Mouse (Mus musculus): ENCODE measurements around the gene Gins2. TPM values are rescaled to one million over a fixed set of nuclear protein-coding genes. Genes with fewer than 3 reads are reported as not detected.

The Gins2 gene
- polyA plus RNA-seq, 1 experiment from 2014 or later, result 94.8 TPM

- no peak overlapping the region for H3K4me2 ChIP-seq (replicated peaks; ENCODE audit: low read depth, low read length)
- 79% methylated on average over 10 of the region's 10 CpGs for WGBS
- H3K9ac ChIP-seq (ENCODE audit: low read depth, low read length), result no peak overlapping the region
- no peaks in the 10 kb centered on the region for H3K27me3 ChIP-seq (ENCODE audit: control insufficient read depth, insufficient read depth, low read length)
- H3K4me1 ChIP-seq (replicated peaks; ENCODE audit: control insufficient read depth, insufficient read depth, low read length), result peaks cover 5% of the 10 kb centered on the region; the same call in 1 of the 2 replicates
- H3K27ac ChIP-seq (ENCODE audit: low read depth, low read length), result no peak overlapping the region
- ATAC-seq (ENCODE audit: low FRiP score) (no peak), DNase-seq (ENCODE audit: low spot score) (no peak)
- H3K4me3 ChIP-seq (ENCODE audit: low read depth, low read length), result no peak overlapping the region
- H3K36me3 ChIP-seq (ENCODE audit: control insufficient read depth, insufficient read depth, low read length), result no peaks in the 10 kb centered on the region
- no peaks in the 10 kb centered on the region for H3K9me3 ChIP-seq (ENCODE audit: control insufficient read depth, low read length)
Observed at GRCm38 (mm10) chr8:120591587-120592292, 2.6 kb upstream of the Gins2 start.

GRCm38 (mm10) chr8:120589921-120590320 is 817 bp upstream of the Gins2 start:
- Histone ChIP-seq H3K36me3 (ENCODE audit: control insufficient read depth, insufficient read depth, low read length) (no peaks in the 10 kb centered on the region), H3K4me2 (replicated peaks; ENCODE audit: low read depth, low read length) (peak overlapping the region; percentile 49), H3K4me1 (replicated peaks; ENCODE audit: control insufficient read depth, insufficient read depth, low read length) (peaks cover 5% of the 10 kb centered on the region; the same call in 1 of the 2 replicates), H3K27me3 (ENCODE audit: control insufficient read depth, insufficient read depth, low read length) (no peaks in the 10 kb centered on the region), H3K9ac (ENCODE audit: low read depth, low read length) (peak overlapping the region; percentile 20; the same call in 1 of the 2 replicates), H3K9me3 (ENCODE audit: control insufficient read depth, low read length) (no peaks in the 10 kb centered on the region), H3K4me3 (ENCODE audit: low read depth, low read length) (peak overlapping the region; percentile 31; the same call in 1 of the 2 replicates), H3K27ac (ENCODE audit: low read depth, low read length) (no peak overlapping the region)
- ATAC-seq (ENCODE audit: low FRiP score) (no peak), DNase-seq (ENCODE audit: low spot score) (no peak)
- 60% methylated on average over 2 of the region's 2 CpGs for WGBS

- ATAC-seq (ENCODE audit: low FRiP score) (no peak), DNase-seq (ENCODE audit: low spot score) (no peak)
- Histone ChIP-seq H3K4me2 (replicated peaks; ENCODE audit: low read depth, low read length) (no peak overlapping the region), H3K27ac (ENCODE audit: low read depth, low read length) (no peak overlapping the region), H3K36me3 (ENCODE audit: control insufficient read depth, insufficient read depth, low read length) (no peaks in the 10 kb centered on the region), H3K9me3 (ENCODE audit: control insufficient read depth, low read length) (no peaks in the 10 kb centered on the region), H3K4me1 (replicated peaks; ENCODE audit: control insufficient read depth, insufficient read depth, low read length) (peaks cover 5% of the 10 kb centered on the region; the same call in 1 of the 2 replicates), H3K9ac (ENCODE audit: low read depth, low read length) (no peak overlapping the region), H3K4me3 (ENCODE audit: low read depth, low read length) (no peak overlapping the region), H3K27me3 (ENCODE audit: control insufficient read depth, insufficient read depth, low read length) (no peaks in the 10 kb centered on the region)
- WGBS, result 93% methylated on average over 10 of the region's 10 CpGs
Observed at GRCm38 (mm10) chr8:120585521-120585920, 3.6 kb downstream of the Gins2 start.

- DNase-seq (ENCODE audit: low spot score) (no peak), ATAC-seq (ENCODE audit: low FRiP score) (no peak)
- Histone ChIP-seq H3K9me3 (ENCODE audit: control insufficient read depth, low read length) (no peaks in the 10 kb centered on the region), H3K9ac (ENCODE audit: low read depth, low read length) (no peak overlapping the region), H3K36me3 (ENCODE audit: control insufficient read depth, insufficient read depth, low read length) (peaks cover 8% of the 10 kb centered on the region), H3K4me2 (replicated peaks; ENCODE audit: low read depth, low read length) (no peak overlapping the region), H3K27ac (ENCODE audit: low read depth, low read length) (no peak overlapping the region), H3K4me3 (ENCODE audit: low read depth, low read length) (no peak overlapping the region), H3K4me1 (replicated peaks; ENCODE audit: control insufficient read depth, insufficient read depth, low read length) (no peaks in the 10 kb centered on the region), H3K27me3 (ENCODE audit: control insufficient read depth, insufficient read depth, low read length) (no peaks in the 10 kb centered on the region)
- 92% methylated on average over 8 of the region's 8 CpGs for WGBS
Observed at GRCm38 (mm10) chr8:120581811-120582210, 7.3 kb downstream of the Gins2 start.

GRCm38 (mm10) chr8:120581329-120581728 is 7.8 kb downstream of the Gins2 start:
- no peak for ATAC-seq (ENCODE audit: low FRiP score)
- peaks cover 8% of the 10 kb centered on the region for H3K36me3 ChIP-seq (ENCODE audit: control insufficient read depth, insufficient read depth, low read length)
- no peak for DNase-seq (ENCODE audit: low spot score)
- no peaks in the 10 kb centered on the region for H3K4me1 ChIP-seq (replicated peaks; ENCODE audit: control insufficient read depth, insufficient read depth, low read length)
- no peak overlapping the region for H3K9ac ChIP-seq (ENCODE audit: low read depth, low read length)
- H3K27me3 ChIP-seq (ENCODE audit: control insufficient read depth, insufficient read depth, low read length), result no peaks in the 10 kb centered on the region
- H3K4me2 ChIP-seq (replicated peaks; ENCODE audit: low read depth, low read length), result no peak overlapping the region
- 89% methylated on average over 12 of the region's 12 CpGs for WGBS
- no peak overlapping the region for H3K4me3 ChIP-seq (ENCODE audit: low read depth, low read length)
- H3K27ac ChIP-seq (ENCODE audit: low read depth, low read length), result no peak overlapping the region
- no peaks in the 10 kb centered on the region for H3K9me3 ChIP-seq (ENCODE audit: control insufficient read depth, low read length)

- Histone ChIP-seq H3K9me3 (ENCODE audit: control insufficient read depth, low read length) (no peaks in the 10 kb centered on the region), H3K36me3 (ENCODE audit: control insufficient read depth, insufficient read depth, low read length) (peaks cover 8% of the 10 kb centered on the region), H3K9ac (ENCODE audit: low read depth, low read length) (no peak overlapping the region), H3K27me3 (ENCODE audit: control insufficient read depth, insufficient read depth, low read length) (no peaks in the 10 kb centered on the region), H3K4me1 (replicated peaks; ENCODE audit: control insufficient read depth, insufficient read depth, low read length) (no peaks in the 10 kb centered on the region), H3K4me2 (replicated peaks; ENCODE audit: low read depth, low read length) (no peak overlapping the region), H3K27ac (ENCODE audit: low read depth, low read length) (no peak overlapping the region), H3K4me3 (ENCODE audit: low read depth, low read length) (no peak overlapping the region)
- ATAC-seq (ENCODE audit: low FRiP score), result no peak
- no peak for DNase-seq (ENCODE audit: low spot score)
- WGBS, result 94% methylated on average over 8 of the region's 8 CpGs
Observed at GRCm38 (mm10) chr8:120580336-120581000, 8.6 kb downstream of the Gins2 start.

GRCm38 (mm10) chr8:120577821-120578220 is 11.3 kb downstream of the Gins2 start:
- DNase-seq (ENCODE audit: low spot score), result no peak
- Histone ChIP-seq H3K9ac (ENCODE audit: low read depth, low read length) (no peak overlapping the region), H3K36me3 (ENCODE audit: control insufficient read depth, insufficient read depth, low read length) (peaks cover 22% of the 10 kb centered on the region), H3K4me3 (ENCODE audit: low read depth, low read length) (no peak overlapping the region), H3K27me3 (ENCODE audit: control insufficient read depth, insufficient read depth, low read length) (no peaks in the 10 kb centered on the region), H3K4me2 (replicated peaks; ENCODE audit: low read depth, low read length) (no peak overlapping the region), H3K27ac (ENCODE audit: low read depth, low read length) (no peak overlapping the region), H3K4me1 (replicated peaks; ENCODE audit: control insufficient read depth, insufficient read depth, low read length) (peaks cover 2% of the 10 kb centered on the region; the same call in 1 of the 2 replicates), H3K9me3 (ENCODE audit: control insufficient read depth, low read length) (no peaks in the 10 kb centered on the region)
- ATAC-seq (ENCODE audit: low FRiP score), result no peak
- WGBS, result 86% methylated on average over 17 of the region's 17 CpGs

GRCm38 (mm10) chr8:120575801-120576200 is 13.3 kb downstream of the Gins2 start:
- Histone ChIP-seq H3K4me1 (replicated peaks; ENCODE audit: control insufficient read depth, insufficient read depth, low read length) (peaks cover 7% of the 10 kb centered on the region; the same call in 1 of the 2 replicates), H3K4me2 (replicated peaks; ENCODE audit: low read depth, low read length) (no peak overlapping the region), H3K9me3 (ENCODE audit: control insufficient read depth, low read length) (no peaks in the 10 kb centered on the region), H3K27me3 (ENCODE audit: control insufficient read depth, insufficient read depth, low read length) (no peaks in the 10 kb centered on the region), H3K4me3 (ENCODE audit: low read depth, low read length) (no peak overlapping the region), H3K36me3 (ENCODE audit: control insufficient read depth, insufficient read depth, low read length) (peaks cover 32% of the 10 kb centered on the region), H3K9ac (ENCODE audit: low read depth, low read length) (no peak overlapping the region), H3K27ac (ENCODE audit: low read depth, low read length) (peak overlapping the region; percentile 42)
- ATAC-seq (ENCODE audit: low FRiP score) (no peak), DNase-seq (ENCODE audit: low spot score) (no peak)
- 55% methylated on average over 9 of the region's 9 CpGs for WGBS

GRCm38 (mm10) chr8:120574941-120575340 is 14.2 kb downstream of the Gins2 start:
- H3K9ac ChIP-seq (ENCODE audit: low read depth, low read length), result no peak overlapping the region
- no peak for ATAC-seq (ENCODE audit: low FRiP score)
- H3K4me1 ChIP-seq (replicated peaks; ENCODE audit: control insufficient read depth, insufficient read depth, low read length), result peaks cover 7% of the 10 kb centered on the region; the same call in 1 of the 2 replicates
- no peak overlapping the region for H3K4me3 ChIP-seq (ENCODE audit: low read depth, low read length)
- no peak overlapping the region for H3K27ac ChIP-seq (ENCODE audit: low read depth, low read length)
- no peaks in the 10 kb centered on the region for H3K9me3 ChIP-seq (ENCODE audit: control insufficient read depth, low read length)
- H3K4me2 ChIP-seq (replicated peaks; ENCODE audit: low read depth, low read length), result no peak overlapping the region
- 78% methylated on average over 19 of the region's 19 CpGs for WGBS
- peaks cover 32% of the 10 kb centered on the region for H3K36me3 ChIP-seq (ENCODE audit: control insufficient read depth, insufficient read depth, low read length)
- no peak for DNase-seq (ENCODE audit: low spot score)
- H3K27me3 ChIP-seq (ENCODE audit: control insufficient read depth, insufficient read depth, low read length), result no peaks in the 10 kb centered on the region
